Mouse (Mus musculus): ENCODE data around the gene Olfr711. TPM values are rescaled to one million over a fixed set of nuclear protein-coding genes. Genes with fewer than 3 reads are reported as not detected.
"Not testable (repeated sequence)": the region's sequence is repeated elsewhere in the genome, so short reads cannot be mapped to it uniquely, and the experiment has no call there.

Olfr711 gene
- total RNA-seq (2021) (not detected), polyA plus RNA-seq (2012; rRNA removed) (not detected in 2 replicates)
- long read RNA-seq, result 0 reads

GRCm38 (mm10) chr7:106975353-106975752 lies at the start of gene Olfr711:
Gene Olfr711 (minus strand): TSS chr7:106975453.
- DNase-seq, result no peak
- Histone ChIP-seq H3K36me3 (ENCODE audit: control insufficient read depth, insufficient read depth, low read length) (no peaks in the 10 kb centered on the region), H3K27ac (no peak within 1 kb of the TSS), H3K9ac (ENCODE audit: low read depth, low read length) (no peak within 1 kb of the TSS), H3K4me1 (ENCODE audit: control insufficient read depth, insufficient read depth, low read length) (no peaks in the 10 kb centered on the region), H3K4me3 (no peak within 1 kb of the TSS), H3K79me2 (replicated peaks; ENCODE audit: control insufficient read depth, insufficient read depth, low read length) (no peaks in the 10 kb centered on the region), H3K27me3 (ENCODE audit: control insufficient read depth, insufficient read depth, low read length) (no peaks in the 10 kb centered on the region)
- intact Hi-C loops (cut with DNase I), result no loop called here
- 42% methylated on average over 1 of the region's 1 CpGs for WGBS
- TF ChIP-seq POLR2A (IDR thresholded peaks at IDR 0.05; ENCODE audit: insufficient read depth, low read depth, low read length) (no peak), EP300 (IDR thresholded peaks at IDR 0.05; ENCODE audit: insufficient read depth, low read depth, low read length) (no peak), CTCF (IDR thresholded peaks at IDR 0.05) (no peak)

DNA sequence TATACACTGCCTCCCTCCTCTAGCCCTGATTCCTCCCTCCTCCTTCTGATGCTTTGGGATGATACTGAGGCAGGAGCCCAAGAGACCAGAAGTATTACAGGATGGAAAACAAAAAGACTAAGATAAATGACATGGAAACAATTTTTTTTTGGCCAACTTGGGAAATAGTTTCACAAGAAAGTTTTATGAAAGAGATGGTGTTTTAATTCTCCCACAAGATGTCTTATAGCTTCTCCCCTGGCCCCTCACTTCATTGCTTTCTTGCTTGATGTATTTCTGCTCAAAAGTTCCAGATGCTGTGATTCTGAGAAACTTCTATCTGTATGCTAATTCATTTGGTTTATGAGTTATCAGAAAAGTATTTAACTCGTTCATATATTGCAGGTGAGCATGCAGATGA lies 30.7 kb upstream of the Olfr711 start, which contains the start of gene Olfr2:
TSS of gene Olfr2 (minus strand) at position 101 of the 400 bp plus-strand sequence.
- Histone ChIP-seq H3K36me3 (ENCODE audit: control insufficient read depth, insufficient read depth, low read length) (no peaks in the 10 kb centered on the region), H3K79me2 (replicated peaks; ENCODE audit: control insufficient read depth, insufficient read depth, low read length) (no peaks in the 10 kb centered on the region), H3K9ac (ENCODE audit: low read depth, low read length) (no peak within 1 kb of the TSS), H3K27ac (no peak within 1 kb of the TSS), H3K4me1 (ENCODE audit: control insufficient read depth, insufficient read depth, low read length) (no peaks in the 10 kb centered on the region), H3K4me3 (no peak within 1 kb of the TSS), H3K27me3 (ENCODE audit: control insufficient read depth, insufficient read depth, low read length) (no peaks in the 10 kb centered on the region)
- DNase-seq, result no peak
- WGBS, result 43% methylated on average over 1 of the region's 1 CpGs
- TF ChIP-seq POLR2A (IDR thresholded peaks at IDR 0.05; ENCODE audit: insufficient read depth, low read depth, low read length), result no peak
- TF ChIP-seq EP300 (IDR thresholded peaks at IDR 0.05; ENCODE audit: insufficient read depth, low read depth, low read length), result no peak
- no peak for TF ChIP-seq CTCF (IDR thresholded peaks at IDR 0.05)
- intact Hi-C loops (cut with DNase I), result no loop called here

DNA sequence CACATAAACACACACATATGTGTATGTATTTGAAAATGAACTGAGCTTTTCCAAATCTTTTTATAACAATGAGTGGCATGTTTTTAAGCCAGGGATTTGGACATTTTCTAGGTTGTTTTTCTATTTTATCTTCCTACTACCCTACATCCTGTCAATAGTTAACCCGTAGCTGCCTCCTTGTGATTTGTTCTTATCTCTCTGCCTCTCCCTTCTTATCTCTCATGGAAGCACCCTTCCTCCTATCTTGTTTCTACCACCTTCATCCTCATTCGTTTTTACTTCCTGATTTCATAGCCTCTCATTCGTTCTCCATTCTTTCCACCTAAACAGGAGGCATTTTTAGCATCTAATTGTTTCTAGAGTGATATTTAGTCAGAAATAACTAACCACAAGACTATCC lies 28.9 kb upstream of the Olfr711 start:
- H3K9ac ChIP-seq (ENCODE audit: low read depth, low read length), result no peak overlapping the region
- WGBS, result 6% methylated on average over 3 of the region's 3 CpGs
- DNase-seq, result no peak
- no peak overlapping the region for H3K27ac ChIP-seq
- H3K79me2 ChIP-seq (replicated peaks; ENCODE audit: control insufficient read depth, insufficient read depth, low read length), result no peaks in the 10 kb centered on the region
- TF ChIP-seq CTCF (IDR thresholded peaks at IDR 0.05) (no peak), EP300 (IDR thresholded peaks at IDR 0.05; ENCODE audit: insufficient read depth, low read depth, low read length) (no peak), POLR2A (IDR thresholded peaks at IDR 0.05; ENCODE audit: insufficient read depth, low read depth, low read length) (no peak)
- no peak overlapping the region for H3K4me3 ChIP-seq
- H3K4me1 ChIP-seq (ENCODE audit: control insufficient read depth, insufficient read depth, low read length), result no peaks in the 10 kb centered on the region
- no peaks in the 10 kb centered on the region for H3K27me3 ChIP-seq (ENCODE audit: control insufficient read depth, insufficient read depth, low read length)
- intact Hi-C loops (cut with DNase I), result no loop called here
- H3K36me3 ChIP-seq (ENCODE audit: control insufficient read depth, insufficient read depth, low read length), result no peaks in the 10 kb centered on the region

GRCm38 (mm10) chr7:107000798-107001197 lies 25.5 kb upstream of the Olfr711 start:
- Histone ChIP-seq H3K27ac (no peak overlapping the region), H3K27me3 (ENCODE audit: control insufficient read depth, insufficient read depth, low read length) (no peaks in the 10 kb centered on the region), H3K36me3 (ENCODE audit: control insufficient read depth, insufficient read depth, low read length) (no peaks in the 10 kb centered on the region), H3K79me2 (replicated peaks; ENCODE audit: control insufficient read depth, insufficient read depth, low read length) (no peaks in the 10 kb centered on the region), H3K4me1 (ENCODE audit: control insufficient read depth, insufficient read depth, low read length) (no peaks in the 10 kb centered on the region), H3K9ac (ENCODE audit: low read depth, low read length) (no peak overlapping the region), H3K4me3 (no peak overlapping the region)
- no peak for TF ChIP-seq CTCF (IDR thresholded peaks at IDR 0.05)
- TF ChIP-seq EP300 (IDR thresholded peaks at IDR 0.05; ENCODE audit: insufficient read depth, low read depth, low read length), result no peak
- no peak for TF ChIP-seq POLR2A (IDR thresholded peaks at IDR 0.05; ENCODE audit: insufficient read depth, low read depth, low read length)
- no peak for DNase-seq
- 84% methylated on average over 7 of the region's 7 CpGs for WGBS
- intact Hi-C loops (cut with DNase I), result no loop called here

DNA sequence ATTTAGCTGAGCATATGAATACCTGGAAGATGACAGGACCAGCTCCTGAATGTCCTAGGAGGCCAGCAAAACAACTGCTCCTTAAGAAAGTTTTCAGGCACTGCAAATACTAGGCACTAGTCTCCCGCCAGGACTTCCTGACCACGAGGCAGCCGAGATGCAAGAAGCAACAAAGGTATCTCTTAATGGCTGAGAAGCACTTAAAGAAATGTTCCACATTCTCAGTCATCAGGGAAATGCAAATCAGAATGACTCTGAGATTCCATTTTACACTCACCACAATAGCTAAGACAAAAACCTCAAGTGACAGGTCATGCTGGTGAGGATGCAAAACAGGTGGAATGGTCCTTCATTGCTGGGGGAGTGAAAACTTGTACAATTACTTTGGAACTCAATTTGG lies 10.0 kb upstream of the Olfr711 start:
- DNase-seq, result no peak
- 74% methylated on average over 3 of the region's 3 CpGs for WGBS
- Histone ChIP-seq H3K27me3 (ENCODE audit: control insufficient read depth, insufficient read depth, low read length) (no peaks in the 10 kb centered on the region), H3K9ac (ENCODE audit: low read depth, low read length) (no peak overlapping the region), H3K4me1 (ENCODE audit: control insufficient read depth, insufficient read depth, low read length) (no peaks in the 10 kb centered on the region), H3K4me3 (no peak overlapping the region), H3K27ac (no peak overlapping the region), H3K36me3 (ENCODE audit: control insufficient read depth, insufficient read depth, low read length) (no peaks in the 10 kb centered on the region), H3K79me2 (replicated peaks; ENCODE audit: control insufficient read depth, insufficient read depth, low read length) (no peaks in the 10 kb centered on the region)
- no peak for TF ChIP-seq CTCF (IDR thresholded peaks at IDR 0.05)
- no peak for TF ChIP-seq EP300 (IDR thresholded peaks at IDR 0.05; ENCODE audit: insufficient read depth, low read depth, low read length)
- no peak for TF ChIP-seq POLR2A (IDR thresholded peaks at IDR 0.05; ENCODE audit: insufficient read depth, low read depth, low read length)
- intact Hi-C loops (cut with DNase I), result no loop called here

DNA sequence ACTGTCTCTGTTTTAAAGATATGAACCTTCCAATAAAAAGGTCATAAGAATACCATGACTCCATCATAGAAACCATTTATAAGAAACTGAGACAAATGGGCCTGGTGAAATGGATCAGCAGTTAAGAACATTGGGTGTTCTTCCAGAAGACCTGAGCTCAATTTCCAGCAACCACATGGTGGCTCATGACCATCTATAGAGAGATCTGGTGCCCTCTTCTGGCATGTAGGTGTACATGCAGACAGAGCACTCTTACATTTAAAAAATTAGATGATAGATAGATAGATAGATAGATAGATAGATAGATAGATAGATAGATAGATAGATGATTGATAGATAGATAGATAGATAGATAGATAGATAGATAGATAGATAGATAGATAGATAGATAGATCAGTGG lies 7.8 kb downstream of the Olfr711 start:
- intact Hi-C loops (cut with DNase I); H3K27ac ChIP-seq; H3K79me2 ChIP-seq (replicated peaks; ENCODE audit: control insufficient read depth, insufficient read depth, low read length); H3K36me3 ChIP-seq (ENCODE audit: control insufficient read depth, insufficient read depth, low read length); DNase-seq; H3K9ac ChIP-seq (ENCODE audit: low read depth, low read length); H3K4me1 ChIP-seq (ENCODE audit: control insufficient read depth, insufficient read depth, low read length); H3K27me3 ChIP-seq (ENCODE audit: control insufficient read depth, insufficient read depth, low read length); H3K4me3 ChIP-seq: not testable (repeated sequence)
- TF ChIP-seq CTCF (IDR thresholded peaks at IDR 0.05), result peak; percentile 47
